Mouse (Mus musculus) left cerebral cortex, adult 2 months (tissue): ENCODE measurements around the gene Defb23. TPM values are rescaled to one million over a fixed set of nuclear protein-coding genes. Genes with fewer than 3 reads are reported as not detected.

ENCODE experiments used
- DNase-seq, 2 experiments: peaks; one replicate each; pipeline ENCODE4 v3.0.0; 2021 to 2022; ENCODE audit warnings: low spot score in 2 of 2, mixed read lengths in 1 of 2; ENCODE audit errors: extremely low spot score in 1 of 2
- H3K27ac ChIP-seq: fragments of 200-600 bp; 2 replicates; pipeline ENCODE4 v1.8.1; 2022
- H3K4me3 ChIP-seq: fragments of 200-600 bp; 2 replicates; pipeline ENCODE4 v1.8.1; 2022
- CTCF ChIP-seq: fragments of 200-600 bp; IDR thresholded peaks from 2 replicates; pipeline ENCODE4 v1.8.1; 2022; ENCODE audit warnings: antibody characterized with exemption, mild to moderate bottlenecking, moderate library complexity
- intact Hi-C: fragments of 180-260 bp; cut with DNase I; formaldehyde crosslinking; loops from one replicate; pipeline ENCODE4 v1.15.1; 2025
- total RNA-seq, 2 experiments: library from RNA; stranded (reverse); gene quantifications; 2 replicates each; pipeline ENCODE4 v1.2.3; 2021

Gene Defb23
- total RNA-seq, 2 experiments from 2014 or later: not detected

GRCm38 (mm10) chr2:152470973-152471372 is 6.6 kb upstream of the Defb23 start:
- peak; percentile 30 to 46 for DNase-seq
- intact Hi-C loops: loop anchor here (1.0 kb wide), 1 partner anchor 73 kb away; no protein-coding TSS in a partner anchor
- TF ChIP-seq CTCF: peak; percentile 91
- Histone ChIP-seq H3K4me3 (no peak overlapping the region), H3K27ac (no peak overlapping the region)

- Histone ChIP-seq H3K4me3 (no peak overlapping the region), H3K27ac (no peak overlapping the region)
- intact Hi-C loops: no loop called here
- TF ChIP-seq CTCF: no peak
- no peak for DNase-seq
Observed at GRCm38 (mm10) chr2:152459241-152459640, 5.2 kb downstream of the Defb23 start.

DNA sequence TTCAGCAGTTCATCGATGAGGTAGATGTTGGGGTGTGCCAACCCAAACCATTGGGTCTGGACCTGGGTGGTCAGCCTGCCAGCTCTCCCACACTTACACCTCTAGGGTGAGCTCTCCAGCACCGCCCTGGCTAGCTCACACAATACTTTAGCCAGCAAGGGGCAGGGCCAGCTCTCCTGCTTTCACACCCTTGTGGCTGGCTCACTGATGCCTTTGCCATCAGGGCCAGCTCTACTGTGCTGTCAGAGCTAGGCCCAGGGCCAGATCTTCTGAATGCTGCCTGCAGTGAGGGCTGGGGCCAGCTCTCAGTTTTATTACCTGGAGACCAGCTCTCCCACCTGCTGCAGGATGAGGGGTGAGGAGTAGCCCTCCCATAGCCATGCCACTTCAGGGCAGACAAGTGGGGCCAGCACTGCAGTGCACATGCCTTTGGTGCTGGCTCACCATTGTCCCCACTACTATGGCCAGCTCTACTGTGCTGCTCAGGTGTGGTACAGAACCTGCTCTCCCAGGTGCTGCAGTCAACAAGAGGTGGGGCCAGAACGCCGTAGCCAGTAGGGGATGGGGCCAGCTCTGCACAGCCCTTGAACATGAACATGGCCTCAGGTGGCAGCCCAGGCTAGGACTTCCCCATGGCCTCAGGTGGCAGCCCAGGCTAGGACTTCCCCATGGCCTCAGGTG is 12.2 kb downstream of the Defb23 start:
- DNase-seq: no peak
- H3K27ac ChIP-seq: no peak overlapping the region
- intact Hi-C loops: no loop called here
- TF ChIP-seq CTCF: no peak
- no peak overlapping the region for H3K4me3 ChIP-seq

DNA sequence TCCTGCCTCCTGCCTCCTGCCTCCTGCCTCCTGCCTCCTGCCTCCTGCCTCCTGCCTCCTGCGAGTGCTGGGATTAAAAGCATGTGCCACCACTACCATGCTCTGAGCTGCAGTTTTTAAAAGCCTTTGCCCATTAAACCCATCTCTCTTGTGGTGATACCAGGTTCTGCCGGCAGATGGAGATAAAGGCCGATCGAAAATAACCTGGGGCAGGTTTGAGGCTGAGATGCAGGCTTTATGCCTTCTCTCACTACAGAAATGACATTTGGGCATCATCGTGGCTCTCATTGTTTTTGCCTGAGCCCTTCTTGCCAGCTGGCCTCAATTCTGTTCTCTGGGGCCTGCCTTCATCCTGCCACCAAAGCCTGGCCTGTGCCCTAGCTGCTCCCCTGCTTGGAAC is 14.2 kb downstream of the Defb23 start:
- intact Hi-C loops: no loop called here
- Histone ChIP-seq H3K4me3 (no peak overlapping the region), H3K27ac (no peak overlapping the region)
- peak; percentile 64 for TF ChIP-seq CTCF
- DNase-seq: peak; percentile 50 to 77

DNA sequence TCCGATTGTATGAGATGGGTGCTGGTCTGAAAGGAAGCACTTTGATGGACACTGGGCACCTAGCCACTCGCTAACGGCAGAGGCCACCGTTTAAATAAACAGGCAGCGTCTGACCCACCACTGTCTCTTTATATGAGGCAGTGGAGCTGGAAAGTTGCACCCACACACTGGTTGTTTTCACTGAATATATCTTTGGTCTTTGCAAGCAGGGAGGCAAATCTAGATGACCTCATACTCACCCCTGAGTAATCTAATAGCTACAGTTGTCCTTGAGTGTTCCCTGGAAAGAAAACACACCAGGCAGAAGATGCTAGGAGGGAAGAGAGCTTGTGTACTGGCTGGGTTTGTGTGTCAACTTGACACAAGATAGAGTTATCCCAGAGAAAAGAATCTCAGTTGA is 17.0 kb downstream of the Defb23 start:
- TF ChIP-seq CTCF: no peak
- intact Hi-C loops: no loop called here
- H3K4me3 ChIP-seq: no peak overlapping the region
- no peak for DNase-seq
- no peak overlapping the region for H3K27ac ChIP-seq

DNA sequence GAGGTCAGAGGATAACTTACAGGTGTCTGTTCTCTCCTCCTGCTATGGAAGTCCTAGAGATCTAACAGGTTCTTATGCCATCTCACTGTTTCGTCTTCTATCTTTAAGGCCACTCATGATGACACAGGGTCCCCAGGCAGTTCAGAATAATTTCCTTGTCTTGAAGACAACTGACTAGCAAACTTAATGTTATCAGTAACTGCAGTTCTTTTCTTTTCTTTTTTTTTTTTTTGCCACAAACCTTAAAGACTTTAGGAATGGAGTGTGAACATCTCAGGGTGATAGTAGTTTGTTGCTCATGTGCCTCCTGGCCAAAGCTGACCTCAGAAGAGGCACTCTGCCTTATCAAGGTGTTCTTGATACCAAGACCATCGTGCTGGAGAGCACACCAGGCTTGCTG is 17.8 kb downstream of the Defb23 start:
- no peak for DNase-seq
- H3K27ac ChIP-seq: no peak overlapping the region
- H3K4me3 ChIP-seq: no peak overlapping the region
- intact Hi-C loops: no loop called here
- no peak for TF ChIP-seq CTCF

DNA sequence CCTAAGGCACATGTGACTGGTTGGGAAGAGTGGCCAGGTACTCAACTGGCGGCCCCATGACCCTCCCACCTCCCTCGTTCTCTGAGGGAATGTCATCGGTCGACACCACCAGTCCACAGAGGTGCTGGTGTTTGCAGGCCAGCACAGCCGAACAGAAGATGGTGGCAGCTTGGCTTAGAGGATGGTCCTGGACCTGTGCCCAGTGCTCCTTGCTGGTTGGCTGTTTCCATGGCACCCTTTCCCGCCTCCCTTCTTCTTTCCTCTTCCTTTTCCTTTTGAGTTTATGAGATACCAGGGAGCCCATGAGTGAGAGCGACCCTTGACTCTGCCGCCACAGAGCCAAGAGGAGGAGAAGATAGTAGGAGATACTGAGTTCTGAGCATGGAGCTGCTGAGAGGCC is 21.1 kb downstream of the Defb23 start:
- DNase-seq: no peak
- no peak overlapping the region for H3K27ac ChIP-seq
- intact Hi-C loops: no loop called here
- H3K4me3 ChIP-seq: no peak overlapping the region
- no peak for TF ChIP-seq CTCF

GRCm38 (mm10) chr2:152442322-152442721 is 22.1 kb downstream of the Defb23 start:
- intact Hi-C loops: no loop called here
- Histone ChIP-seq H3K27ac (no peak overlapping the region), H3K4me3 (no peak overlapping the region)
- DNase-seq: no peak
- no peak for TF ChIP-seq CTCF

GRCm38 (mm10) chr2:152439833-152440232 is 24.6 kb downstream of the Defb23 start:
- intact Hi-C loops: no loop called here

GRCm38 (mm10) chr2:152438963-152439362 is 25.5 kb downstream of the Defb23 start:
- H3K4me3 ChIP-seq: no peak overlapping the region
- no peak for DNase-seq
- no peak overlapping the region for H3K27ac ChIP-seq
- intact Hi-C loops: no loop called here
- TF ChIP-seq CTCF: no peak; the same call in 1 of the 2 replicates

More at GRCm38 (mm10) chr2:152439833-152440232, 24.6 kb downstream of the Defb23 start:
- no peak overlapping the region for H3K4me3 ChIP-seq
- no peak overlapping the region for H3K27ac ChIP-seq
- no peak for DNase-seq
- TF ChIP-seq CTCF: no peak

DNA sequence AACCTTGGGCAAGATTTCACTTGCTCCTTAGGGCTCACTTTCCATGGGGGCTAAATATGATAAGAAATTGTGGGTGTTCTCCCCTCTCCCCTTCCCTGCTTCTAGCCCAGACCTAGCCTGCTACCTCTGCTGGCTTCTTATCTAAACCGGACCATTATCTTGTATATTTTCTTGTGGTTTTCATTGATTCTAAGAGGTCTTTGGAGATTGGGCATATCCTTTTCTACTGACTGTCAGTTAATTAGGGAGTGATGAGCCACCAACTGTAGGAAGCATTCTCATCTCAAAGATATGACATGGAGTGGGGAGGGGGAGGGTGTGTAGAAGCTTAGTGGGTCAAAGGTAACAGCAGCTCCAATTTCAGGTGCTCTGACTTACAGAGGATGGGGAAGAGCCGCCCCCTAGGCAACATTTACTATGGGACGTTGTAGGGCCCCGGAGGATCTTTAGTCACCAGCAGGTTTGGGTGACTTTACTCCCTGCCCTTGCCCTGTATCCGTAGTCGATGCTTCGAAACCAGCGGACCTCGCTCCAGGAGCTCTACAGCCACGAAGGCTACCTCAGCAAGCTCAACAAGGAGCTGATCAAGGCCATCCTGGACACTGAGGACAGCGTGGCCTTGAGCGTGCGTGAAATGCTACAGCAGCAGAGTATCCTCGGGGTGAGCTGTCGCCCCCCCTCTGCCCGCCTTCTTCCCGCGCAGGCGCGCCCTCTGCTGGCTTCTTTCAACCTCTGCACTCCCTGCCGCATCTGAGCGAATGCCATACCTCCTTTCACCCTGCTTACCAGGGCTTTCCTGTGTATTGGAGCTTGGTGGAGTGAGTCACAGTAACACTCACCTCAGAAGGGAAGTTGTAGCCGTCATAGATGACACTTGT is 27.2 kb downstream of the Defb23 start:
- DNase-seq: peak; percentile 84 to 88
- intact Hi-C loops: loop anchor here (1.0 kb wide), 1 partner anchor 45 kb away; no protein-coding TSS in a partner anchor
- H3K4me3 ChIP-seq: peak overlapping the region; percentile 37
- H3K27ac ChIP-seq: peak overlapping the region; percentile 61; the same call in 1 of the 2 replicates
- no peak; the same call in none of the 2 replicates for TF ChIP-seq CTCF

- DNase-seq: no peak
- no peak for TF ChIP-seq CTCF
- no peak overlapping the region for H3K27ac ChIP-seq
- intact Hi-C loops: no loop called here
- no peak overlapping the region for H3K4me3 ChIP-seq
Observed at GRCm38 (mm10) chr2:152436405-152436901, 28.0 kb downstream of the Defb23 start.
